Mouse (Mus musculus) C2C12 (cell line): ENCODE data around the gene Cnr1. TPM values are rescaled to one million over a fixed set of nuclear protein-coding genes. Genes with fewer than 3 reads are reported as not detected.

Experiments used
- H3K27me3 ChIP-seq: one replicate; pipeline ENCODE4 v1.6.1; 2011; ENCODE audit not compliant: control insufficient read depth, insufficient read depth, insufficient read length
- H3K36me3 ChIP-seq: one replicate; pipeline ENCODE4 v1.6.1; 2011; ENCODE audit not compliant: control insufficient read depth, insufficient read depth
- H3K4me3 ChIP-seq: one replicate; pipeline ENCODE4 v1.5.1; 2011; ENCODE audit warnings: mild to moderate bottlenecking, control low read depth; ENCODE audit not compliant: poor library complexity, insufficient read depth, severe bottlenecking
- H3K79me2 ChIP-seq: one replicate; pipeline ENCODE4 v1.6.1; 2011; ENCODE audit not compliant: control insufficient read depth, insufficient read depth
- H3K79me3 ChIP-seq: one replicate; pipeline ENCODE4 v1.6.1; 2011; ENCODE audit warnings: low read depth, control low read depth
- H3ac ChIP-seq: one replicate; pipeline ENCODE3; 2011; ENCODE audit warnings: low read depth; ENCODE audit not compliant: control insufficient read depth, insufficient read length
- CEBPB ChIP-seq: IDR thresholded peaks from one replicate; pipeline ENCODE4 v1.6.1; 2011; ENCODE audit warnings: low read depth, mild to moderate bottlenecking, control low read depth, moderate library complexity
- CTCF ChIP-seq: IDR thresholded peaks from one replicate; pipeline ENCODE4 v1.5.1; 2011; ENCODE audit not compliant: control insufficient read depth, insufficient read depth, insufficient read length
- FOSL1 ChIP-seq: IDR thresholded peaks from one replicate; pipeline ENCODE4 v1.8.0; 2011; ENCODE audit warnings: mild to moderate bottlenecking, low read length; ENCODE audit not compliant: poor library complexity, insufficient read depth, severe bottlenecking
- MAX ChIP-seq: IDR thresholded peaks from one replicate; pipeline ENCODE4 v1.6.1; 2011; ENCODE audit warnings: mild to moderate bottlenecking, control low read depth
- MYOD1 ChIP-seq: IDR thresholded peaks from one replicate; pipeline ENCODE4 v1.6.1; 2011; ENCODE audit warnings: low read depth; ENCODE audit not compliant: control insufficient read depth, insufficient read length
- MYOG ChIP-seq: IDR thresholded peaks from one replicate; pipeline ENCODE4 v1.6.1; 2011; ENCODE audit not compliant: control insufficient read depth, insufficient read length; ENCODE audit errors: extremely low read depth
- USF1 ChIP-seq: IDR thresholded peaks from one replicate; pipeline ENCODE4 v1.6.1; 2011; ENCODE audit warnings: low read depth, mild to moderate bottlenecking, control low read depth, moderate library complexity
- polyA plus RNA-seq: library from polyadenylated mRNA; unstranded; fragments of >200 nt; fragmentation: generic; extraction: Trizol; gene quantifications from one replicate; pipeline ENCODE4 v1.2.1, GENCODE M21; 2012; ENCODE audit warnings: missing spikeins

Cnr1 gene
- polyA plus RNA-seq, 1 experiment: 0.39 TPM

DNA sequence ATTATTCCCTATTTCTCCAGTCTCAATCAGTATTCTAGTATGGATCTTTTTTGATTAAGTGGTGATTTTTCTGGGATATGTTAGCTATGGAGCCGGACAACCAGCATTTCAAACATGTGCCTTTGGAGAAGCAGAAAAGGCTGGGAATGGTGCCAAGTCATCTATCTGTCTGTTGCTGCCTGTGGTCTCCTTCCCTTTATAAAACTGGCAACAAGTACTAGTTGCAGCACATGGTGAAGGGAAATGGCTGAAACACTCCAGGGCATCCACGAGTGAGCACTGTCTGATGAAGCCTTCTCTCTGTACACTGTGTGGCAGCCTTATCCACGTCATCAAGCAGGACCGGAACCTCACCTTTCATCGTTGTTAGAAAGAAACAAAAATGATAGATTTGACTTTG, 8.7 kb upstream of the Cnr1 start:
- Histone ChIP-seq H3K79me3 (no peaks in the 10 kb centered on the region), H3ac (no peak overlapping the region), H3K79me2 (no peaks in the 10 kb centered on the region), H3K4me3 (no peak overlapping the region), H3K36me3 (no peaks in the 10 kb centered on the region), H3K27me3 (no peaks in the 10 kb centered on the region)
- TF ChIP-seq CTCF (no peak), MYOG (no peak), MYOD1 (no peak), MAX (no peak), CEBPB (no peak), FOSL1 (no peak), USF1 (no peak)

DNA sequence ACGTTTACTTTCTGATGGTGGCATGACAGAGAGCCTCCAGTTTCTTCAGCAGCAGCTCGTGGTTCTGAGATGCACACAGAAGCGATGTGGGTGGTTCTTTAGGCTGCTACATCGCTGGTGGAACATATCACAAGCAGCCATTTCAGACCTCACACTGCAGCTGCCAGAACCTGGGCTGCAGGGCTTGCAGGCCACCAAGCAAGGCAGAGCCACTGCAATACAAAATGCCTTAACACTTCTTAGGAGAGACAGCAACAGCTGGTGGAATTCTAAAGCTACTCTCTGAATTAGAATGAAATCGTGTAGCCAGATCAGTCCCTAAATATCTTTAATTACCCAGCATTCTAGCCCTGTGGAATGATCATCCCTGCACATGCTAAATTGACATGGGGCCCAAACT, 3.6 kb upstream of the Cnr1 start:
- no peaks in the 10 kb centered on the region for H3K27me3 ChIP-seq
- H3K79me2 ChIP-seq: no peaks in the 10 kb centered on the region
- H3K36me3 ChIP-seq: no peaks in the 10 kb centered on the region
- no peaks in the 10 kb centered on the region for H3K79me3 ChIP-seq
- TF ChIP-seq CEBPB (no peak), MYOG (no peak), MYOD1 (no peak), CTCF (no peak), FOSL1 (no peak), USF1 (no peak), MAX (no peak)
- no peak overlapping the region for H3K4me3 ChIP-seq
- H3ac ChIP-seq: no peak overlapping the region

DNA sequence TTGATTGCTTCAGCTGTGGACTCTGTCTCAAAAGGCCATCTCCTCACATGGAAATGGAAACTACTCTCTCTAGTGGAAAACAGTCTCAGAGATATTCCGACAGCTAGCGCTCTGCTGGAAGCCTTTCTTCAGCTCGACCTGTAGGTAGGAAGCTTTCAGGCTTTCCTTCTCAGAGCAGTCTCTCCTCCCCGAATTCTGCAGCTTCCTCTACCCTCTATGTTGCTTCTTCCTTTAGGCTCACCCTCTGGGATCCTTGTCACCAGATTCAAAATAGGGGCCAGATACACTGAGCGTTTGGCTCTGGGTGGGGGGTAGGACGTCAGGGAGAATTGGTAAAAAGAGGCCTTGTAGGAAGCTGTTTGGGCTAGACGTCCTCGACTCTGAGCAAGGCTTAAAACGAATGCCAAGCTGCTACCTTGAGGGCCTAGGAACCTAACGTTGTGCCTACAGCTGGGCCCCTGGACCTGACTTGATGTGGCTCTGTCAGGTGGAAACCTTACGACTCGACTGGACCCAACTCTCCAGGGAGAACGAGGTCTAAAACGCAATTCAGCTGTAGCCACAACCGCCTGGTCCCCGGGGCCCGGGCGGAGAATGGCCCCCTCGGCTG, 1.1 kb upstream of the Cnr1 start:
- H3K79me3 ChIP-seq: no peaks in the 10 kb centered on the region
- TF ChIP-seq CEBPB (no peak), CTCF (no peak), FOSL1 (no peak), MYOG (no peak)
- H3ac ChIP-seq: no peak overlapping the region
- H3K36me3 ChIP-seq: no peaks in the 10 kb centered on the region
- no peaks in the 10 kb centered on the region for H3K79me2 ChIP-seq
- H3K4me3 ChIP-seq: no peak overlapping the region
- no peaks in the 10 kb centered on the region for H3K27me3 ChIP-seq

DNA sequence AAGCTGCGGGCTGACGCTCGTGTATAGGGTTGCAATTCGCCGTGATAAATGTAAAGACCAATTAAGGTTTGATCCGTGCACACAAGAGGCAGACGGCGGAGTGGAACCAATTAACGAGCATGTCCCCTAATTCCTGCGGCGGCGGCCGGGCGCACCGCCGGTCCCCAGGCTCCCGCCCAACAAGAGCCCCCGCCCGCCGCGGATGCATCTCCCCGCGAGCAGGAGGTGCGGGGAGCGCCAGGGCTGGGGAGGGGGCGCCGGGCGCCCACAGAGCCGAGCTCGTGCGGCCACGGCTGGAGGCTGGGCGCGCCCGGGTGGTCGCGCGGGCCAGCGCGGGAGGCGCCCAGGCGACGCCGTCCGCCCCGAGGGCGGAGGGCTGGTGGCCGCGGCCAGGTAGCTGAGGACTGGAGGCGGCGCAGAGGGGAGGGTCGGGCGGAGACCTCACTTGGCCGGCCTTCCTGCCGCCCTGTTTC, 596 bp upstream of the Cnr1 start:
- Histone ChIP-seq H3ac (peak overlapping the region; percentile 63), H3K79me3 (no peaks in the 10 kb centered on the region), H3K4me3 (peak overlapping the region; percentile 26), H3K27me3 (no peaks in the 10 kb centered on the region), H3K79me2 (no peaks in the 10 kb centered on the region), H3K36me3 (no peaks in the 10 kb centered on the region)
- no peak for TF ChIP-seq MYOD1
- TF ChIP-seq USF1: no peak
- no peak for TF ChIP-seq FOSL1
- TF ChIP-seq MAX: no peak
- no peak for TF ChIP-seq MYOG
- no peak for TF ChIP-seq CTCF
- TF ChIP-seq CEBPB: no peak

DNA sequence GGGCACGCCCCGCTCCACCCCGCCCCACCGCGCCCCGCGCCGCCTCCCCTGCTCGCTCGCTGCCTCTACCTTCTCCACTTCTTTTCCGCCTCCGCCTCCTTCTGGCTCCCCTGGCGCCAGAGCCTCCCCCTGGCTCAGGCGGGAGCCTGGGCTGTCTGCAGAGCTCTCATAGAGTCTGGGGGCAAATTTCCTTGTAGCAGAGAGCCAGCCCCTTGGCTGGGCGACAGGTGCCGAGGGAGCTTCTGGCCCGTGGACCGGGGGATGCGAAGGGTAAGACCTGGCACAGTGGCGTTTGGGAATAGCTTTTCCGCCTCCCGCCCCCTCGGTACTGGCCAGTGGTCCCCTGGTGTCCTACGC, 474 bp downstream of the Cnr1 start:
- Histone ChIP-seq H3K27me3 (no peaks in the 10 kb centered on the region), H3K36me3 (no peaks in the 10 kb centered on the region), H3K79me2 (no peaks in the 10 kb centered on the region), H3ac (no peak overlapping the region), H3K4me3 (peak overlapping the region; percentile 26), H3K79me3 (no peaks in the 10 kb centered on the region)
- TF ChIP-seq MAX (no peak), MYOG (no peak), USF1 (no peak), CTCF (no peak), MYOD1 (no peak), FOSL1 (no peak), CEBPB (no peak)

DNA sequence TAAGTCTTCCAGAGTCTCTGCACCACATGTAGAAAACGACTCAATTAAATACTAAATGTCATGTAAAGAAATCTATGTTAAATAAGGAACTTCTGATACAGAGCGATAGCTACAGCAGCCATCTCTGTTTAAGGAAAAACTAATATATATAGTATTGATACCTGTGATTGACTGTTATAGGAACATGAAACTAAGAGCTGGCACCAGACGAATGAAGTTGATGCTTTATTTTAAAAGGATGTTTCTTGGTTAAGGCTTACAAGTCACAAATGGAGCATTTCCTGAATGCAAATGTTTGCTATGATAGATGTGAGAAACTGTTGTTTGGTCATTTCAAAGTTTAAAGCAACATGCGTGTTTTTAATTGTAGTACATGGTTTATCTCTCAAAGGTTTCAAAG, 1.1 kb downstream of the Cnr1 start:
- Histone ChIP-seq H3K36me3 (no peaks in the 10 kb centered on the region), H3K27me3 (no peaks in the 10 kb centered on the region), H3K79me2 (no peaks in the 10 kb centered on the region), H3ac (no peak overlapping the region), H3K4me3 (no peak overlapping the region), H3K79me3 (no peaks in the 10 kb centered on the region)
- TF ChIP-seq CTCF (no peak), FOSL1 (no peak), MYOD1 (no peak), MYOG (no peak), USF1 (no peak), CEBPB (no peak), MAX (no peak)
